Mouse (Mus musculus): ENCODE results near the gene Hoxd3. TPM values are rescaled to one million over a fixed set of nuclear protein-coding genes. Genes with fewer than 3 reads are reported as not detected.

The Hoxd3 gene
- total RNA-seq, 2 experiments from 2014 or later = not detected

DNA sequence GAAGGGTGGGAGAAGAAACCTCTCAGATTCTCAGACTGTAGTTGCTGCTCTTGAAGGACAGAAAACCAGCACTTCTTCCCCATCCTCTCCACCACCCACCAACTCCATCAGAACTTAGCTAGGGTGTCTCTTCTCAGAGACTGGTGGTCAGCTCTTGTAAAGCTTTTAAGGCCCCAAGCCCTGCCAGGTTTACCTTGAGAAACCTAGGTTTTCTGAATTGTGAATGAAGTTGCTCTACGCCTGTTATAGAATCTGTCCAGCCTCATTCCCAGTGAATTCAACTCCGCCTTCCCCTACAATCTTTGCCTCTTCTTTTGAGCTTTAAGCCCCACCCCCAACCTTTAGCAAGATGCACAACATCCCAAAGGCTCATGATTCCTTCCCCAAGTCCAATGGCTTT is 34.6 kb upstream of the Hoxd3 start:
- intact Hi-C loops (cut with DNase I) = no loop called here
- DNase-seq (ENCODE audit: extremely low spot score in 1 of 2, low spot score in 2 of 2) = no peak

DNA sequence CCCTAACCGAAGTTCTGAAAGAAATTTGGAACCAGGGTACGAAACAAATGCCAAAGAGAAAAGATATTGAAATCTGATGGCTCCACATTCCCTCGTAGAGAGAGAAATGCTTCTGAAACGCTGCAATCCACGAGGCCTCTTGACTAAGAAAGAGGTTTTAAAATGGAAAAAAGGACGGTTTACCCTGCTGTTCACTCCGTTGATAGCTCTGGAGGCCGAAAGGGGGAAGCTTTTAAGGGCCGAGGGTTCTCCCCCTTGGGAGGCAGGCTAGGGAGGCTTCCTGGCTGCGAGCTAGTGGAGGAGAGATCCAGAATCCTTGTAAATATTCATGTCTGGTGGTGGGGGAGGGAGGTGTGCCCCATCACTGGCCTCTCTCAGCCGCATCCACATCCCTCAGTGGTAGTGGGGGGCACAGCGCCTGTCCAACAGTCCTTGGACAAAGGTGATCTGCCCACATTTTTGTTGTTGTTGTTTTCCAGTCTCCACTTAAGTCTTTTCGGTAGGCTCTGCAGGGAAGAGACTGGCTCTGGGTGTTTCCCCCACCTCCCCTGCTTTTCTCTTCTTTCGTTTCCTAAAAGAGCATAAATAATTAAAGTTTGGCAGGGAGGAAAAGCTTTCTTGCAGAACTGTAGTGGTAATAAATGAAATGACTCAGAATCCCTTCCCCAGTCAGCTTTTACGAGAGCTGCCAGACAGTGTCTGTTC is 32.7 kb upstream of the Hoxd3 start, which contains the start of gene Hoxd11:
Hoxd11 (plus strand) TSS at position 667 of the 705 bp plus-strand sequence.
- intact Hi-C loops (cut with DNase I) = no loop called here
- DNase-seq (ENCODE audit: extremely low spot score in 1 of 2, low spot score in 2 of 2) = no peak

DNA sequence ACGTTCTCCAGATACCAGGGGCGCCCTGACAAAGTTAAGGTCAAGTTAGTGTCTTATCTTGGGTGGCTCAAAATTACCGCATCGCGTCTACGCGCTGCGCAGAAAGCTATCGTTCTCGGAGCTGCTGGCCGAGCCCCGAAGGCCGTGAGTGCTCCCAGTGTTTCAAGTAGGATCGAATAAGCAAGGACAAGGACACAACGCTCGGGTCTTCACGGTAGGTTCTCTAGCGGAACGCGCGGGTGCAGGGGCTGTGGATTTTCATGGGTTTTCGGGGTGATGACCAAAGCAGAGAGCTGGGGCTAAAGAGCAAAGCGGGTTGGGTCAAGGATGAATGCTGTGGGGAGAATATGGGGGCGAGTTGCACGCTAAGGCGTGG is 32.1 kb upstream of the Hoxd3 start:
- no peak for DNase-seq (ENCODE audit: extremely low spot score in 1 of 2, low spot score in 2 of 2)
- intact Hi-C loops (cut with DNase I) = no loop called here

DNA sequence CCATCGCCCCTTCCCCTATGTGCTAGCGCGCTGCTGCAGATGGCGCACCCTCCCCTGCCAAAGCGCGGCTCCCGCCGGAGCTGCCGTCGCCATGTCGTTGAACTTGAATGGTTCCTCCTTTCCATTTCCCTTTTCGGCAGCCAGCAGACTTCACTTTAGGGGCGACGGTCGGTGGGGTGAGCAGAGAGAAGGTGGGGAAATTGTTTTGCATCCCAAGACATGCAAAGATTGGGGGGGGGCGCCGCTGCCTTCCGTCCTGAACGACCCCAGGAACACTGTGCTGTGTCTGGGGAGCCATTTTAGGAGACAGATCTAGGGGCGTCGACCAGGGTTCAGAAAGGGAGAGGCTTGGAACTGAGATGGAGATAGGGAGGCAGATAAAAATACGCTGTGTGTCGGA is 31.7 kb upstream of the Hoxd3 start:
- DNase-seq (ENCODE audit: extremely low spot score in 1 of 2, low spot score in 2 of 2) = no peak
- intact Hi-C loops (cut with DNase I) = no loop called here

DNA sequence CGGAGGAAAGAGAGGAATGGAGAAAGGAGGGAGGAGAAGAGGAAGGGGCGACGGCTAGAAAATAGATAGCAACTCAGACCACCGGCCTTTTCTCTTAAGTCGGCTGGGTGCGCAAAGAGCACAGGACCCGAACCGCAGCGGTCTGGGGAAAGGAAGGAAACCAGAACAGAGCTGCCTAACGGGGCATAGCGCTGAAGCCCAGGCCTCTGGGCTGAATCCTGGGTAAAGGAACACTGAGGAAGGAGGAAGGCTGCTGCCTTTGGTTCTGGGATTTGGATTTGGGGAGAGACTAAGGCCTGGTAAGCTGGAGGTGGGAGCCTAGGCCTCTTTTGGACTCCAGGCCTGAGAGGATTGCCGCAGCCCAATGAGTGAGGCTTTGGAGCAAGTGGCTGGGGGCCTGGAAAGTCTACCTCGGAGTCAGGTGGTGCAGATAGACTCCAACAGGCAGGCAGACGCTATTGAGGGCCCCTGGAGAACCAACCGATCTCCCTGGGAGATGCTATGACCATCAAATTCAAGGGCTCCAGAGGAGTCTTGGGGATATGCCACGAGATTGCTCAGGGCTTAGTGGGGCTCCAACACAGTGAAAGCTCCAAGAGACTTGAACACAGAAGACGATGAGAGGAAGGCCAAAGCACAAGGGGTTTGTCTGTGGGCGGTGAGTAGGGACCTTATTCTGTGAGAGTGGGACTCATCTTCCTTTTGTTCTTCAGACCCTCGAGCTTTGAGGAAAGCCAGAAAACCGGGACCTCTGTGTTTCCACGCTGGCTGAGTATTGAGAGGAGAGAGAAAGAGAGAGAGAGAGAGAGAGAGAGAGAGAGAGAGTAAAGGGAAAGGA is 30.9 kb upstream of the Hoxd3 start:
- no peak for DNase-seq (ENCODE audit: extremely low spot score in 1 of 2, low spot score in 2 of 2)
- intact Hi-C loops (cut with DNase I) = no loop called here

DNA sequence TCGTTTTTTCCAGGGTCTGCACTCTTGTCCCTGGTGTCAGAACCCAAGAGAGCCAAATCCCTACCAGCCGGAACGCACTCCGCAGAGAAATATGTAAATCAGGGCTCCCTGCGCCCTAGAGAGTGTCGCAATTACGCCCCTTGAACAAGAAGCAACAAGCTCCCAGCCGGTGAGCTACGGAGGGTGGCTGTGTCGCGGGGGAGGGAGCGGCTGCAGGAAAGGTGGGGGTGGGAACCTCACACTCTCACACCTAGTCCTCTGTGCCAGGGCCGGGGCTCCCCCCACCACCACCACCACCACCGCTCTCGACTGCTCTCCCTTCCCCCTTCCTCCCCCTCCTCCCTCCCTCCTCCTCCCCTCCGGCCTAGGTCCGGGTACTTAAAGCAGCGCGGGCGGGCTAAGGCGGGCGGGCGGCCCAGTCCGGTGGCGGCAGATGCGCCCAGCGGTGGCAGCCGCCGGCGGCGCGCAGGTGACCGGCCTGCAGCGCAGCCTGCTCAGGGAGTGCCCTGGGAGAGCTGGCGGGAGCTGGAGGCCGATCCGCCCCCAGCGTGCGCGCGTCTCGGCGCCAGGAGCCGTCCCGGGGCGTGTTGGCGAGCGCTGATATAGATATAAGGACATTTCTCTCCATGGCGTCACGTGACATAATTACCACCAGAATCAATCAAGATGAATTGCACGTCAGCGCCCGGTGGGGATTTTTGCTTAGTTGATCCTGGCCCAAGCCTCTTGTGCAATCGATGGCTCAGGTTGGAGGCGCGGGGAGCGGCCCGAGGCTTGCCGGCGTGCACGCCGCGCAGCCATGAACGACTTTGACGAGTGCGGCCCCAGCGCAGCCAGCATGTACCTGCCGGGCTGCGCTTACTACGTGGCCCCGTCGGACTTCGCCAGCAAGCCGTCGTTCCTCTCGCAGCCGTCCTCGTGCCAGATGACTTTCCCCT is 29.9 kb upstream of the Hoxd3 start:
- DNase-seq (ENCODE audit: extremely low spot score in 1 of 2, low spot score in 2 of 2) = no peak
- intact Hi-C loops (cut with DNase I) = no loop called here

DNA sequence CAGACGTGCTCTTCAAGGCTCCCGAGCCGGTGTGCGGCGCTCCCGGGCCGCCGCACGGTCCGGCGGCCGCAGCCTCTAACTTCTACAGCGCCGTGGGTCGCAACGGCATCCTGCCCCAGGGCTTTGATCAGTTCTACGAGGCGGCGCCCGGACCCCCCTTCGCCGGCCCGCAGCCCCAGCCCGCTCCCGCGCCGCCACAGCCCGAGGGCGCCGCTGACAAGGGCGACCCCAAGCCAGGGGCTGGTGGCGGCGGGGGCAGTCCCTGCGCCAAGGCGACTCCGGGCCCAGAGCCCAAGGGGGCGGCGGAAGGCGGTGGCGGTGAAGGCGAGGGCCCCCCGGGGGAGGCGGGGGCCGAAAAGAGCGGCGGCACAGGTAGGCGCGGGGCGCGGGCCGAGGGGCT is 28.9 kb upstream of the Hoxd3 start:
- intact Hi-C loops (cut with DNase I) = no loop called here
- no peak for DNase-seq (ENCODE audit: extremely low spot score in 1 of 2, low spot score in 2 of 2)

DNA sequence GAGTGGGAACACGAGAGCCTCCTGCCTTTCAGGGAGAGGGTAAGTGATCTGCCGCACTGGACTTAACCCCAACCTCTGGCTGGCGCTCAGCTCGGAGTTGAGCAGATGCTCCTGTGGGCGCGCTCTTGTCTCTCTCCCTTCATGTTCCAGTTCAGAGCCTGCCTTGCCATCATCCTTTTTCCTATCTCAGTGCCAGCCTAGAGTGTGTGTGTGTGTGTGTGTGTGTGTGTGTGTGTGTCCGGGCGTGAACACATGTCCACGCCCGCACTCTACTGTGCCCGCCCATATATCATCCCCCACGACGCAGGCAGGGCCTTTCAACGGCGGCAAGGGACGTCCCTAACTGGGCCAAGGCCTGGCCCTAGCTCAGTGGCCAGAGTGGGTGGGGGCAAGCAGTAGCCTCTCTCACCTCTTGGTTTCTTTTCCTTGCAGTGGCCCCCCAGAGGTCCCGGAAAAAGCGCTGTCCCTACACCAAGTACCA is 28.2 kb upstream of the Hoxd3 start:
- intact Hi-C loops (cut with DNase I) = no loop called here
- DNase-seq (ENCODE audit: extremely low spot score in 1 of 2, low spot score in 2 of 2) = no peak

DNA sequence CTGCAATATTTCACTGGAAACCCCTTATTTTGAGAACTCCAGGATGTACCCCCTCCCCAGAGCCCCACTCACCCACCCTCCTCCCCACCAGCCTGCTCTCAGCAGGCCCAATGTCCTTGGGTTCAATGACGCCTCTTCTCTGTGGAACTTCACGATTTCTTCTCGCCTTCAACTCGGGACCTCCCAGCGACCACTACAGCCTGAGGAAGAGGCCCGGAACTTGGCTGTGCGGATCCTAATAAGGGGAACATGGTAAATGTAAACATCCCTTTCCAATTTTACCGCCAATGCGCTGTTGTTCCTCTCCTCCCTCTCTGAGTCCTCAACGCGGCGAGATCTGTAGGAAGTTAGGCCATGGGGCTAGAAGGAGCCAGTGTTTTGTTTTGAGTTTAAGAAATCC is 27.6 kb upstream of the Hoxd3 start:
- intact Hi-C loops (cut with DNase I) = no loop called here
- no peak for DNase-seq (ENCODE audit: extremely low spot score in 1 of 2, low spot score in 2 of 2)

DNA sequence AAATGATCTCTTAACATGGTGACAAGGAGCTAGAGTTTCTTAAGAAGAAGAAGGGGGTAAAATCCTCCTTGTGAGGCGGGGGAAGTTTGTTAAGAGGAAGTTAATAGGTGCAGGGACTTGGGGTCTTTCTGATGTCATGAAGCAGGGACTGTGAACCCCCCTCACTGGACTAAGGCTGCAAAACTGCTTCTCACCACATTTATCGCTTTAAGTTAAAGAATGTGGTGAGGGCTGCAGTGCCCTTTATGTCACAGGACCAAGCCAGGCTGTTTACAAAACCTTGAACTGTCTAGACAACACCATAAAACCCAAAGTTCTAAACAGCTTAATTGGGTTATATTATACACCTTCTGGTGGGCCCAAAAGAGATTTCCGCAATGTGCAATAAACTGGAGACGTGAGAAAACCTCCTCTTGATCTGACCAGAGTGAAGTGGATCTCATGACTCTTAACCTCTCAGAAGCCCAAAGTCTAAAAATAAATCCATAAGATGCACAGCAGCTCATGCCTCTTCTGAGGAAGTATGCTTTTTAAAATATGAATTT is 26.6 kb upstream of the Hoxd3 start:
- no peak for DNase-seq (ENCODE audit: extremely low spot score in 1 of 2, low spot score in 2 of 2)
- intact Hi-C loops (cut with DNase I) = no loop called here

DNA sequence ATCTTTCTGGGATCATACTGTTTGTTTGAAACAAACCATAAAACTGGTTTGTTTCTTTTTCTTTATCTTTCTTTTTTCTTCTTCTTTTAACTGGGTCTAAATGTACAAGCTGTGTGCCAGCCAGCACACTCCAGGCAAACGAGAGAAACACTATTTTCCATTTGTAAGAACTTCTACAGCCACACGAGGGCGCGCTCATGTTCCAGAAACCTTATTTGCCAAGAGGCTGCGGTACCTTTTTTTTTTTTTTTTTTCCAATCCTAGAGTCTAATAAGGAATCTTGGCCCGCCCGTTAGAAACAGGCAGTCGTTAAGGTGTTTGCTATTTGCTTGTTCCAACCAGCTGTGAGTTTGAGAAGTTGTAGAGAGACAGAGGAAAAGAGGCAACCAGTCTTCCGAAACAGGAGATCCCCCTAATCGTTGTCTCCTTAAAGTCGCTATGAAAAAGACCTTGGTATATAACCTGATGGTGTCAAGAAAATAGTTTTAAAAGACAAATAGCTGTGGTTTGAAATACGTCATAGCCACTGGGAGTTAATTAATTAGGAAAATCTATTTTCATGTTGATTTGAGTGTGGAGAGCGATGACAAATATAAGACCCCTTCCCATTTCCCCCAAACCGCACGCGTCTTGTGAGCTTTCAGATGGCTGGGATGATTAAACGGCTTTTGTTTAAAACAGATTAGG is 25.3 kb upstream of the Hoxd3 start:
- intact Hi-C loops (cut with DNase I) = no loop called here
- peak in 1 of 2 experiments; percentile 53 for DNase-seq (ENCODE audit: extremely low spot score in 1 of 2, low spot score in 2 of 2)

DNA sequence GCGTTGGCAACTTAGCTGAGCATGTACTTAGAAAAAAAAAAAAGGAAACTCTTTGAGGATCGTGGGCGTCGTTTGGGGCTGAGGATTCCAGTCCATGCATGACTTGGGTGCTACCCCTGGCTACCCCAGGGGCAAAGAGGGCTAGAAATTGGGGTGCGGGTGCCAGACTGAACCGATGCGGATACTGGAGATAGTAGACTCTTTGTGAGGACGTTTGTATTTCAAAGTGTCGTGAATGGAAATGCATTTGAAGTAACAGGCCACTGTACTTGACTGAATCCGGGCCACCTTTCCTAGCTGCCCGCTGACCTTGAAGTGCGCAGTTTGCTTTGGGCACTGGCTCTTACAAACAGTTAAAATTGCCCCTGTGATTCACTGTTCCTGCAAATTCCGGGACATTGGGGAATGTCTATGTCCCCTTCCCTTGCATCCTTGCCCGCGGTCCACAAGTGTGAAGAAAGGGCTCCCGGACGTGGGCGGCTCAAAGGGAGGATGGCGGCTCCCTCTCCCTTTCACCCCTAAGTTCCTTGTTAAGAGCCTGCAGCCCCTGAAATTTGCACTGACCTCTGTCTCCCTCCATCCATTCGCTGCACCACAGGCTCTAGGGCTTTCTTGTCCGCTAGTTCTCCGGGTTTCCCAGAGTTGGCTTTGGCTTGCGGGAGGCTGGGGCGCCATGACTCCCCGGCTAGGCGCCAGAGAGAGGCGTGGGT is 24.6 kb upstream of the Hoxd3 start:
- no peak for DNase-seq (ENCODE audit: extremely low spot score in 1 of 2, low spot score in 2 of 2)
- intact Hi-C loops (cut with DNase I) = no loop called here

DNA sequence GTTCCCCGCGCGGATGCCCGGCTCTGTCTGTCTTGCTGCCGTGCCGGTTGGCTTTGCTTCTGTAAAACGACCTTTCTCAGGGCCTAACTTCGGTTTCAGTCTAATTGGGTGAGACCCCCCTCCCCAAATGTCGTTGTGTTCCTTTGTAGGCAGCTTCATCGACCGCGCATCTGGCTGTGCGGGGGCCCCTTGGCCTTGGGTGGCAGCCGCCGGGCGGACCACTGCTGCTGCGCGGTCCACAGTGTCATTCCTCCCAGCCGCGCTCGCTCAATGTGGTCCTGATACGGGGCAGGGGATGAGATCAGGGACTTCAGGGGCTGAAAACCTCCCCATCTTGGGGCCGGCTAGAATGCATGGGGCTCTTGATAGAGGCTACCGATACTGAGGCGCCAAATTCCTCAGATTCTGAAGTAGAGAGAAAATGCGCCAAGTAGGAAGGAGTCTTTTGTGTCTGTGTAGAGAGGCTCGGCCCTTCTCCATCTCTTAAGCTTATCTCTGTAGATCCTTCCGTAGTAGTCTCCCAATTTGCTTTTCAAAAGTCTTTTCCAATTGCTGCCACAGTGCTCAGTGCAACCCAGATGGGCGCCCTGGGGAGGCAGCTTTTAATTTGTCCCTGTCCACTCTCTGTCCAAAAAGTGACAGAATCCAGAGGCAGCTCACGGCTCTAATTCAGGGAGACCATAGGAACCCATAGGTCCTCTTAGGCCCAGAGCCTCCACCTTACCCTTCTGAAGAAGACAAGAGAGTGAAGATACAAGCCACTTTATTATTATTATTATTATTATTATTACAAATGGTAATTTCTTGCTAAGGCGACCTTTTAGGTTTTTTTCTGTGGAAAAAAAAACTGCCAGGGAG is 23.8 kb upstream of the Hoxd3 start:
- no peak for DNase-seq (ENCODE audit: extremely low spot score in 1 of 2, low spot score in 2 of 2)
- intact Hi-C loops (cut with DNase I) = no loop called here

DNA sequence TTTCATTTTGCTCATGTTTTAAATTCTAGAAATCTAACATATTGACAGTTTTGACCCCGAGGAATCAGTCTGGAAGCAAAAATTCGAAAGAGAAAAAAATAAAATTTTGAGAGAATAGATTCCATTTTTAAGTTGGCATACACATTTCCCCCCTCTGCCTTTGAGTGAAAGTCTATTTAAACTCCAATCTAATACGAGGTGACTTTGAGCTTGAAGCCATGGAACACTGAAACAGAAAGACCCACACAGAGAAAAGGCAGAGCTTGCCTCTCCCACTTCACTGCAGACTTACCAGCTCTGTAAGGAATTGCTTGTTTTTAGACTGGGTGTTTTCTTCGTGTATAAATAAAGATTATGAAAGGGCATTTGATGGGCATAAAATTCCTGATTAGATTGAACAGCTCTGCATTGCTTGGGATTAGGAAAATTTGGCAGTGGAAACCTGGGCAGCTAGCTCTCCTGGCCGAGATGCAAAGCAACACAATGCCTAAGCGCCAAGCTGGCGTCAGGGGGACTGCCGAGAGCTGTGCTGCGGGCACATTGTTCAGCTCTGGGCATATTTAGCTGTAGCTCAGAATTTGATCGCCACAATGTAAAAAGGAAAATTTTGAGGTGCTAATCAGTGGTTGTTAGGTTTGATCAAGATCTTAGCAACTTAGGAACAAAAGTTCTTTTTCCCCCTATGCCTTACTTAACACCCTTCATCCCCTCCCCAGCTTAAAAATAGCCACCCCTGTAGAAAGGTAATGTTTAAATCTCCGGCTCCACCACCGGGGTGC is 22.7 kb upstream of the Hoxd3 start:
- intact Hi-C loops (cut with DNase I) = no loop called here
- no peak for DNase-seq (ENCODE audit: extremely low spot score in 1 of 2, low spot score in 2 of 2)

DNA sequence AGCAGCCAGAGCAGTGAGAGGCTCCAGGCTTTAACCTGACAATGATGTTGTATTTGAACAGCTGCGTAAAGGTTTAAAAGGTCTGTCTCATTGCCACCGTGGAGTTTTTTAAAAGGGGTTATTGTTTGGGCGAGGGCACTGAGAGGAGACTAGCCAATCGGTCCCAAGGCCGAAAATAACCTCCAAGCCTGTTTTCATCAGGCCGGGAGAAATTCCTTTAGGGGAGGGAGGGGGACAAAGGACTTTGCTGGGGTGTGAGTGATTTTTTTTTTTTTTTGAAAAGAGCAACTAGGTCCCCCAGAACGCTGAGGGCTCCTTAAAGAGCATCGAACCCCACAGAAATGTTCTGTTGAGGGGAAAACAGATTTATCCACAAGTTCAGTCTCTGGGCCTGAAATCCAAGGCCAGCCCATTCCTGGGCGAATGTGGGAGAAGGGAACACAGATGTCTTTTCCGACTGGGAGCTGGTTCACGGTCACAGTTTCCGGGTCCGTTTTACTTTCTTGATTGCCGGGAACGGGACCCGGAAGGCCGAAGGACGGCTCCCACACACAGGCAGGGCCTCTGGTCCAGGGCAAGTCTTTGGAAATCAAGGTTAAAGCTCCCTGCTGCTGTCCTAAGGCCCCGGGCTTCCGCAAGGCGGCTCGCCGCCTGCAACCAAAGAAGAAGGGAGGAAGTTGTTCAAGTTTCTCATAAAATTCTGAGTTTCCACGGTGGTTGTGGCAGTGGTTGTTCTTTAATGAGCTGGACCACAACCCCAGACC is 22.0 kb upstream of the Hoxd3 start:
- DNase-seq (ENCODE audit: extremely low spot score in 1 of 2, low spot score in 2 of 2) = no peak
- intact Hi-C loops (cut with DNase I) = loop anchor here (5.0 kb wide), 1 partner anchor 32 kb away; the partner anchor contains the start of gene Evx2

Measured in left cerebral cortex, postnatal 10 days (tissue).